Mouse (Mus musculus) G1E (cell line): ENCODE results near the gene Parpbp.

ENCODE experiments used
- CTCF ChIP-seq: IDR thresholded peaks from 2 replicates; pipeline ENCODE4 v1.5.1; 2012; ENCODE audit warnings: low read depth, low read length, inconsistent platforms, mixed read lengths
- GATA1 ChIP-seq: IDR thresholded peaks from 2 replicates; pipeline ENCODE4 v1.6.1; 2012; ENCODE audit warnings: borderline replicate concordance, low read length, inconsistent platforms, mixed read lengths
- GATA2 ChIP-seq: IDR thresholded peaks from 2 replicates; pipeline ENCODE4 v1.6.1; 2012; ENCODE audit warnings: low read depth, low read length, inconsistent platforms, borderline replicate concordance
- TAL1 ChIP-seq: conservative IDR thresholded peaks from 2 replicates; pipeline ENCODE4 v1.6.1; 2012; ENCODE audit warnings: low read depth, low read length, inconsistent platforms, mixed read lengths

GRCm38 (mm10) chr10:88113290-88113689 is 33.5 kb downstream of the Parpbp start:
- TF ChIP-seq CTCF (no peak), GATA1 (no peak), GATA2 (no peak), TAL1 (no peak)
